Mouse (Mus musculus): ENCODE results near the gene Nkd2.

DNA sequence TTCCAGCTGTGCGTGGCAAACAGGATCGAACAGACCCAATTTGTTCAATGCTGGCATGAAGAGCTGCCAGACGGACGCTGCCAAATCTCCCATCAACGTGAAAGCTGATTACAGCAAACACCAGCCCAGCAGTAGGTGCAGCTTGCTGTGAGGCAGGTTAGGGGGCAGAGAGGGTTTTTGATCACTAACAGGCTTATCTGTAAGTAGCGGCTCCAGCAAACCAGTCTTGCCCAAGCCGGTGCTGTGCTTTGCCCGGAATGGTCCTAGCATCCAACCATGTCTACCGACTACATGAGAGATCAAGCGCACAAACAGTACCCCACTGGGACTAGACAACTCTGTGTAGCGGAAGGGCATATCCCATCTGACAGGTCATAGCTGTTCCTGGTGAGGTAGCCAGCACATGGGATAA lies 8.3 kb downstream of the Nkd2 start:
- TF ChIP-seq CTCF (IDR thresholded peaks at IDR 0.05) (no peak), POLR2A (IDR thresholded peaks at IDR 0.05; ENCODE audit: insufficient read depth, low read depth, low read length) (no peak)
